Mouse (Mus musculus) cortical plate, adult 2 months (tissue): ENCODE data around the gene Kpna3. TPM values are rescaled to one million over a fixed set of nuclear protein-coding genes. Genes with fewer than 3 reads are reported as not detected.
"Not testable (repeated sequence)": the region's sequence is repeated elsewhere in the genome, so short reads cannot be mapped to it uniquely, and the experiment has no call there.

ENCODE experiments used
- H3K27ac ChIP-seq: fragments of 200-500 bp; 2 replicates; pipeline ENCODE4 v1.5.1; 2012; ENCODE audit warnings: low read length, control low read depth, inconsistent platforms; ENCODE audit not compliant: insufficient read depth
- H3K4me1 ChIP-seq: fragments of 200-500 bp; 2 replicates; pipeline ENCODE4 v1.6.1; 2011; ENCODE audit warnings: low read length; ENCODE audit not compliant: control insufficient read depth, insufficient read depth
- H3K4me3 ChIP-seq: fragments of 200-500 bp; 2 replicates; pipeline ENCODE4 v1.5.1; 2011; ENCODE audit warnings: mild to moderate bottlenecking, low read length, control low read depth; ENCODE audit not compliant: insufficient read depth
- CTCF ChIP-seq: fragments of 200-500 bp; IDR thresholded peaks from 2 replicates; pipeline ENCODE4 v1.5.1; 2011; ENCODE audit warnings: mild to moderate bottlenecking, control low read depth, low read length; ENCODE audit not compliant: insufficient read depth; ENCODE audit errors: extremely low read depth
- POLR2A ChIP-seq: fragments of 200-500 bp; IDR thresholded peaks from 2 replicates; pipeline ENCODE4 v1.6.1; 2011; ENCODE audit warnings: mild to moderate bottlenecking, low read length, control low read depth; ENCODE audit not compliant: insufficient read depth; ENCODE audit errors: extremely low read depth
- polyA plus RNA-seq: library from polyadenylated mRNA; depleted of rRNA; stranded (reverse); fragments of >200 nt; gene quantifications from 2 replicates; pipeline ENCODE4 v1.2.3, GENCODE M21; 2012

Gene Kpna3
- polyA plus RNA-seq, 1 experiment, result 47.6 TPM

DNA sequence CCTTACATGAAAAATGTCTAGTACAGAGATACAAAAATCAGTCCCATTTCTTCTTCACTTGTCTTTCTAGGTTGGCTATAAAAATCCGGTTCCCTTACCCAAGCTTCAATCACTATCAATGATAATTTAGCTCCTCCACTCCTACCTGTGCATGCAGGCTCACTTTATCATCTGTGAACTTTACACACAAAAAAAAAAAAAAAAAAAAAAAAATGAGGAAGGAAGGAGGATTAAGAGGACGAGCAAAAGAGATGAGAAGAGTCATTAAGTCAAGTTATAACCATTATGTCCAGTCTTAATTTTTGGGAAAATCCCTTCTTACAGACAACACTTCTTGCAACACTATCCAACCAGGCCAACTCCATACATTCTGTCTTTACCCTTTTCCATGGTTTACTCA is 2.8 kb downstream of the Kpna3 start:
- Histone ChIP-seq H3K27ac (no peak overlapping the region), H3K4me1 (peaks cover 11% of the 10 kb centered on the region; the same call in 1 of the 2 replicates), H3K4me3 (no peak overlapping the region)
- TF ChIP-seq CTCF (no peak), POLR2A (no peak)

DNA sequence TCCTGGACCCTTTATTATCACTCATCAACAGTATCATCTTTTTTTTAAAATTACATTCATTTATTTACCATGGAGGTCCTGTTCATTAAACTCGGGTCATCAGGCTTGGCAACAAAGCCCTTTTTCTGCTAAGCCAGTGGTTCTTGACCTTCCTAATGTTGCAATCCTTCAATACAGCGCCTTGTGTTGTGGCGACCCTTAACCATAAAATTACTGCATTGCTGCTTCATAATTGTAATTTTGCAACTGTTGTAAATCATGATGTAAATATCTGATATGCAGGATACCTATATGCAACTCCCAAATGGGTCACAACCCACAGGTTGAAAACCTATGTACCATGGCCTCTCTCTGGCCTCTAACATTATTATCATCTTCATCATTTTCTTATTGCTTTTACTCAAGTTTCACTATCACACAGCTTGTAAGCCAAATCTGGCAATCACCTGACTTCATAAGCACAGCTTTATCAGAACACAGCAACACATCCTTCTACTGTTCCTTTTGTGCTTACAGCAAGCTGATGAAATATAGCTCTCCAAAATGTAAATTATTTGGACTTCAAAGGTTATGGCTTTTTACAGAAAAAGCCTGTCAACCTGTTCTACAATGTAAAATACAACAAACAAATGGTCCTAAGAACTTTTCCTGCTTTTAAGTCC is 11.4 kb downstream of the Kpna3 start:
- Histone ChIP-seq H3K27ac (no peak overlapping the region), H3K4me3 (no peak overlapping the region), H3K4me1 (peaks cover 4% of the 10 kb centered on the region)
- TF ChIP-seq CTCF (no peak), POLR2A (no peak)

DNA sequence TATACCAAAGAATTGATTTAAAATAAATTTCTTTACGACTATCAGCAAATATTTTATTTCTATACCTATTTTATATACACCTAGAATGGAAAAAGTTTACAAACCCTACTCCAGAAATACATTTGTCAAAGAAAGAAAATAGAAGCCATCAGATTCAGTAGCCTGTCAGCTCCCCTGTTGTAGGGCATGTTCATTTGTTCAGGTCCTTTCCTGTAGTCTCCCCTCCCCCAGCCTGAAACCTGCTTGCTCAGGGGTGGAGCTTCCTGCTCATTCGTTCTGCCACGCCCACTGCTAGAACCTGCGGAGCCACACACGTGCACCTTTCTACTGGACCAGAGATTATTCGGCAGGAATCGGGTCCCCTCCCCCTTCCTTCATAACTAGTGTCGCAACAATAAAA is 12.6 kb downstream of the Kpna3 start:
- not testable (repeated sequence) for H3K4me1 ChIP-seq, H3K4me3 ChIP-seq, H3K27ac ChIP-seq

DNA sequence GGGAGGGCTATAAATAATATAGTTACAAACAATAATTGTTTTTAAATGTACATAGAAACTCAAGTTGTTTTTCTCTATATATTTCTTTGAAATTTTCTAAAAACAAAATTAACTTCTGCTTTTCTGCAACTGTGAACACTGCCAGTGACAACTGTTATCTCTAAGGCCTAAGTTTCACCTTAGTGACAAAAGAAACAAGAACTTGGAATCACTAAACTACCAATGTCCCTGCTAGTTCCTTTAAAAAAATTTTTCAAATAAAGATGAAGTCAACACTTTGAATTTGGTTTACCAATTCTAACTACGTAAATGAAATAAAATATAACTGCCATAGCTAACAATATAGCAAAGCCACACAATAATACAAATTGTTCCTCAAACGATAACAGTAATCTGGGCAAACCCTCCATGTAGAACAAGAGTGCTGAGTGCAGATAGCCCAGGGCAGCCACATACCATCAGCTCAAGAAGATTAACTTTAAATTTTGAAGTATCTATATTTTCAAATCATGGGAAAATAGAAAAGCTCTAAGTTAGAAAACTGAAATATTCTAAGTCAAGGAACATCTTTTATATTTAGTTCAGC is 14.5 kb downstream of the Kpna3 start:
- TF ChIP-seq POLR2A (no peak), CTCF (no peak)
- H3K4me3 ChIP-seq, result no peak overlapping the region
- no peaks in the 10 kb centered on the region; the same call in 1 of the 2 replicates for H3K4me1 ChIP-seq
- no peak overlapping the region for H3K27ac ChIP-seq

DNA sequence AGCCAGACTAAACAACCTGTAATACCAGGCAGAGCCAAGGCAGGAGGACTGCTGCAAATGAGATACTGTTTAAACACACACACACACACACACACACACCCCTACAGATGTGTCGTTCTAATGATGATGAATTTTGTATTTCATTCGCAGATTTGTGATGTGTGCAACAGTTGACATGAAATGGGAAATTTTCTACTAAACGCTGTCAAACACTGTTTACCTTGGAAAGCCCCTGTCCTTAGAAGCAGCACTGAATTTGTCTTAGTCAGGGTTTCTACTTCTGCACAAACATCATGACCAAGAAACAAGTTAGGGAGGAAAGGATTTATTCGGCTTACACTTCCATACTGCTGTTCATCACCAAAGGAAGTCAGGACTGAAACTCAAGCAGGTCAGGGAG is 24.0 kb downstream of the Kpna3 start:
- TF ChIP-seq POLR2A, result no peak
- no peak for TF ChIP-seq CTCF
- Histone ChIP-seq H3K4me1 (peaks cover 3% of the 10 kb centered on the region; the same call in 1 of the 2 replicates), H3K4me3 (no peak overlapping the region), H3K27ac (no peak overlapping the region)

DNA sequence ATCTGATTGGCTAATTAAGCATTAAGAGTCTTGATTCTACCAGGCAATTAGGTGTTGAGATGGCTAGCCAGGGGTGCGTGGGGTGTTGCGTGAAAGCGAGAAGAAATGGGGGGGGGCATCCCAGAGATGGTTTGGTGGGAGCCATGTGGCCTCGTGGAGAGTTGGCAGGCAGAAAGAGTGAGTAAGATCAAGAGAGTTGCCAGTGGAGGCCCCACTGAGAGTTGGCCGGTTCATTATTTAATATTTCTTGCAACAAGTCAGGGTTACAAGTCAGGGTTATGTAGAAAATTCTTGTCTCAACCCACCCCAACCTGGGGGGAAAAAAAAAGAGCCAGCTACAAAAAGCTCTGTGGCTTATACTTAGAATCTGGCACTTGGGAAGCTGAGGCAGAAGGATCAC is 24.4 kb downstream of the Kpna3 start:
- TF ChIP-seq CTCF (no peak), POLR2A (no peak)

GRCm38 (mm10) chr14:61414808-61415207 is 24.9 kb downstream of the Kpna3 start:
- Histone ChIP-seq H3K4me1 (peaks cover 3% of the 10 kb centered on the region; the same call in 1 of the 2 replicates), H3K27ac (no peak overlapping the region), H3K4me3 (no peak overlapping the region)
- no peak for TF ChIP-seq CTCF
- no peak for TF ChIP-seq POLR2A

More for the DNA sequence above, 24.4 kb downstream of the Kpna3 start:
- H3K4me3 ChIP-seq, result no peak overlapping the region
- H3K27ac ChIP-seq, result no peak overlapping the region
- H3K4me1 ChIP-seq, result peaks cover 3% of the 10 kb centered on the region; the same call in 1 of the 2 replicates

DNA sequence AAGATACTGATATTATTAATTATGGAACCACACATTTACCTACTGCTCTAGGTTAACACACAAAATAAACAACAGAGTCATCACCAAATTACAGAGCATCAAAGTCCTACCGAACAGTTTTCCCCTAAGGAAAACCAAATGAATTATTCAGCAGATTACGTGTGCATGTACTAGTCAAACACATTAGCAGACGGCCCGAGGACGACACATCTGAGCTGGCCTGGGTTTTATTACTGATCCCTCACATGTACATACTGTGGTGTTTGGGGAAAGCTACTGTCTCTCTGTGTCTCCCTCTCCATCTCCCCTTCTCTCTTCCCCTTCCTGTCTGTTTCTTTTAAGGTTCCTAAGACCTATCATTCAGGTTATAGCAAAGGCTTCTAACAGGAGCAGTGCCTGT is 25.5 kb downstream of the Kpna3 start:
- Histone ChIP-seq H3K27ac (no peak overlapping the region), H3K4me3 (no peak overlapping the region), H3K4me1 (peaks cover 3% of the 10 kb centered on the region; the same call in 1 of the 2 replicates)
- TF ChIP-seq CTCF (no peak), POLR2A (no peak)

GRCm38 (mm10) chr14:61413686-61414085 is 26.0 kb downstream of the Kpna3 start:
- Histone ChIP-seq H3K4me1 (peaks cover 4% of the 10 kb centered on the region), H3K27ac (no peak overlapping the region), H3K4me3 (no peak overlapping the region)
- TF ChIP-seq CTCF (no peak), POLR2A (no peak)

GRCm38 (mm10) chr14:61410020-61410419 is 29.7 kb downstream of the Kpna3 start:
- Histone ChIP-seq H3K4me1 (peaks cover 4% of the 10 kb centered on the region), H3K4me3 (no peak overlapping the region), H3K27ac (no peak overlapping the region)
- TF ChIP-seq POLR2A (no peak), CTCF (no peak)
